Mouse (Mus musculus) gastrocnemius, adult 2 months (tissue): ENCODE results near the gene Fgfr2. TPM values are rescaled to one million over a fixed set of nuclear protein-coding genes. Genes with fewer than 3 reads are reported as not detected.

Experiments used
- DNase-seq: peaks from one replicate; pipeline ENCODE4 v3.0.0; 2022
- H3K27ac ChIP-seq: fragments of 200-600 bp; 2 replicates; pipeline ENCODE4 v1.8.1; 2022; ENCODE audit warnings: mild to moderate bottlenecking
- H3K4me3 ChIP-seq: fragments of 200-600 bp; 2 replicates; pipeline ENCODE4 v1.8.1; 2022; ENCODE audit warnings: mild to moderate bottlenecking, moderate library complexity
- CTCF ChIP-seq: fragments of 200-600 bp; IDR thresholded peaks from 2 replicates; pipeline ENCODE4 v1.8.1; 2022; ENCODE audit warnings: antibody characterized with exemption, mild to moderate bottlenecking, moderate library complexity
- intact Hi-C: fragments of 180-260 bp; cut with DNase I; formaldehyde crosslinking; loops from one replicate; pipeline ENCODE4 v1.15.1; 2025
- total RNA-seq, 2 experiments: library from RNA; stranded (reverse); gene quantifications; 2 replicates each; pipeline ENCODE4 v1.2.3; 2021

The Fgfr2 gene
- total RNA-seq, 2 experiments from 2014 or later, result 0.15 to 0.33 TPM

DNA sequence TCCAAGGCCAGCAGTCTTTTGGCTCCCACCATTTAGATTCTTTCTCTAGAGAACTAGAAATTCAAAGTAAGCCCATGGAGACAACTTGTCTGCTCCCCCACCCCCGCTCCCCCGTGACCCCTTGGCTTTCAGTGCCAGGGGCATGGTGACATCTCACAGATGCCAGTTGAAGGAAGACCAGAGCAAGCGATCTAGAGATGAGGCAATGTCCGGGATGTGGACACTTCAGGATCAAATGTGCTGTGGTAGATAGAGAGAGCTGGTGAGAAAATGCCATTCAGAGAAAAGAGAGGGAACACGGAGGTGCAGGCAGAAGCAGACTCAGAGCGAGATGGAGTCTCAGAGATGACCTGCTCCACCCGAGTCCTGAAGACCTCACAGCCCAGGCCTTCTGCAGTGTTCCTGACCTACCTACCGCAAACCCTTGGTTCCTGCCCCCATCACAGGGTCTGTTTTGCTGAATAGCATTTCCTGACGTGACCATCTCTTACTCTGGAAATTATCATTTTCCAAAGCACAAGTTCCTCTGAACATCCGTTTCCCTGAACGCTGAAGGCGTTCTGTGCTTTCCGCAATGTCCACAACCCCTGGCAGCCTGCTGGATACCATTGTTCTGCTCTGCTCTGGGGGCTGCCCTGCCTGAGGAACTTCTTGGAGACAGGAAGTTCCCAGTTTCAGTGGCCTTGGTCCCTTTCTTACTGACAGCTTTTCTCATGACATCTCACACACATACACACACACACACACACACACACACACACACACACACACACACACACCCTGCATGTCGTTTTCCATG, 783.9 kb downstream of the Fgfr2 start:
- Histone ChIP-seq H3K4me3 (no peak overlapping the region), H3K27ac (peak overlapping the region; percentile 71)
- DNase-seq, result no peak
- intact Hi-C loops, result no loop called here
- no peak for TF ChIP-seq CTCF

DNA sequence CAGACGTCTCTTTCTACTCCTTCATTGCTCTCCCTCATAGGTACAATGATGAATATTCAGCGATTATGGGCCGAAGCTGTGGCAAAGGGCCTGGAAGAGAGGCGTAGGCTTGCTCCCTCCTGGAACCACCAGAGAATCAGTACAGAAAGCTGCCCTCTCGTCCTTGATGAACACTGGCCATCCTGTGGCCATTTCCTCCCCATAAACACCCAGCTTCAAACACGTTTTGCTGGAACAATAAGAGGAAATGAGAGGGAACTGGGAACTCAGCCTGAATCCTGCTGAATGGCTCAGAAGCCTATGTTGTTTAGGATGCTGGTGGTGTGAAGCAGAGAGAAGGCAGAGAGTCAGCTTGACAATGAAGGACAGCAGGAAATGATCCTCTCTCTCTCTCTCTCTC, 784.8 kb downstream of the Fgfr2 start:
- intact Hi-C loops, result no loop called here
- Histone ChIP-seq H3K4me3 (no peak overlapping the region), H3K27ac (peak overlapping the region; percentile 71)
- DNase-seq, result no peak
- TF ChIP-seq CTCF, result no peak

DNA sequence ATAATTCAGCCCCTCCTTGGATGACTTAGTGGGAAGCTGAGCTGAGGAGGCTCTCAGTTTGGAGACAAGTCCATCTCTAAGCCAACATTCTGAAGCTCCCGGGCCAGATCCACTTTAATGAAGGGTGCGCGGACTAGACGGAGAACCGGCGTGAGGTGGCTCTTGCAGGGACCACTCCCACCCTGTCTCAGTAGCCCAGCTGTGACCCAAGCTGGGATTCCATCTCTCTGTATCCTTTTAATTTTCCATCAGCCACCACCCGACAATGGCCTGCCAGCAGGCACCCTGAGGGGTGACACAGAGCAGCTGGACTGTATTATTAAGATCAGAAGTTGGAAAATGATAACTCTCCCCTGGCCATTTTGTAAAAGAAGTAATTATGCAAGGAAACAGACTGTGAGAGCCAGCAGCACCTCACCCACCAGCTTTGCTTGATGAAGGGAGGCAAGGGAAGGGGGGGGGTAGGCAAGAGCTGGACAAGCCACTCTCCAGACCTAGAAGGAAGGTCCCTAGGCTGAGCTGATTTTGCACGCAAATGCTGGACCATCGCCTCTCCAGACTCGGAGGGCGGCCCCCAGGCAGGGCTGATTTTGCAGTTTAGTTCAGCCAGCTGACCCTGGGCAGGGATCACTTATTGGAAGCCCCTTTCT, 785.8 kb downstream of the Fgfr2 start:
- intact Hi-C loops, result no loop called here
- Histone ChIP-seq H3K27ac (peak overlapping the region; percentile 70), H3K4me3 (no peak overlapping the region)
- no peak for DNase-seq
- no peak for TF ChIP-seq CTCF

DNA sequence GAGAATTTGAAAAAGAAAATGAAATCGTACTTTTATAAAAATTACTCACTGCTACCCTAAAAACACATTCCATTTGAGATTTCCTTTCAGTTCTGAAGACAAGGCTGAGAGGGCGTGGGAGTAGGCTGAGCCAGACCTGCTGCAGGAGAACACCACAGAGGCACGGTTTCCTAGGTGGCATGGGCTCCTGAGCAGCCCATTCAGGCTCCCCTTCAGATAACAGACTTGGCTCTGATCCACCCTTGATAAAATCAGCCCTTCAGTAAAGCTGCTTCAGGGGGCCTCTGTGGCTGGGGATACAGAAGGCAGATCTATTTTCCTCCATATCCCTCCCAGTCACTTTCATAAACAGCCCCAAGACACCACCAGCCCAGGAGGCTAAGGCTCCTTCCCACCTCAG, 786.4 kb downstream of the Fgfr2 start:
- no peak for DNase-seq
- Histone ChIP-seq H3K4me3 (no peak overlapping the region), H3K27ac (peak overlapping the region; percentile 70; the same call in 1 of the 2 replicates)
- intact Hi-C loops, result no loop called here
- TF ChIP-seq CTCF, result no peak

DNA sequence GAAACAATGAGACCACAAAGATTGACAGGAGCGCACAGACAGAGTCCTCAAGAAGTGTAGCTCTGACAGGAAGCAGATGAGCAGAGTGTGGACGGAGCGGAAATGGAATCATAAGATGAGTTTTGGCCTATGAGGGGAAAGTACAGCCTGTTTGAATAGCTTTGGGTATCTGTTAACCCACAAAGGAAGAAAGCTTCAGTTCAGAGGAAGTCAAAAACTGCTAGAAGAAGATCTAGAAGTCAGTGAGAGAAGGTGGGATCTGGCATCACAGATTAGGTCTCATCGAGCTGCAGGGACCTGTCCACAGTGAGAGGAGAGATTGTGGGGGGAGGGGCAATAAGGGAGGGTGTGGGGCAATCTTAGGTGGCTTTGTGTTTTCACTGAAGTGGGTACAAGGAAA, 787.8 kb downstream of the Fgfr2 start:
- no peak for TF ChIP-seq CTCF
- intact Hi-C loops, result no loop called here

DNA sequence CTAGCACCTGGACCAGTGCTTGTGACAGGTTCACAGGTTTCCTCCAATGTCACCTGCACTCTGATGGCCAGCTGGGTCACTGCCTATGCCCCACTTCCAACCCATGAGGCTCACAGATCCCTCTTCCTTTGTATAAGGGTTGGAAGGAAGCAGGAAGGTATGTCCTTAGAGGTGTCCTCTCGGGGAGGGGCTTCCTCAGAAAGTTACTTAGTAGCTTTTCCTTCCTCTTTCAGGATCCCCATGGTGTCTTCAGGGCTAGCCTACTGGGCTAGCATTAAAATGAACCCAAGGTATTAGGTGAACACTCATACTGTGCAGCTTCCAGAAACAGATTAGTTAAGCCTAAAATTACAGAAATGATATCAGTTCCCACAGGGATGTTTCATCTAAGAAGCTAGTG, 790.1 kb downstream of the Fgfr2 start:
- DNase-seq, result no peak
- intact Hi-C loops, result no loop called here
- TF ChIP-seq CTCF, result no peak
- Histone ChIP-seq H3K4me3 (no peak overlapping the region), H3K27ac (no peak overlapping the region)

More for the DNA sequence above, 787.8 kb downstream of the Fgfr2 start:
- no peak for DNase-seq
- Histone ChIP-seq H3K27ac (no peak overlapping the region), H3K4me3 (no peak overlapping the region)

DNA sequence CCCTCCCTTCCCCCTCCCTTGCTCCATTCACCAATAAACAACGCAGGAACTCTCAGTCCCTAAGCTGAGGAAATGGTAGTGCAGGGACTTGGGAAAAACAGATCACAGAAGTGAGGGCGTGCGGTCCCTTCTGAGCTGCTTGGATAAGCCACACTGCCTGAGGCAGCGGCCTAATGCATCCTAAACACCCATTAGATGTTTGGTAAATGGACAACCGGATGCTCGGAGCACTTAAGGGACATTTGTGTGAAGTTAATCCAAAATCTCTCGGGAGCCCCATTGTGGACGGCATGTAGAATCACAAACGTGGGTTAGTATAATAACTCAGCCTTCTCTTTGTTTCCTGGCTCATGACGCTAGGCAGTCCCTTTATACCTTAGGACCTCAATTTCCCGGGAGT, 791.0 kb downstream of the Fgfr2 start:
- TF ChIP-seq CTCF, result no peak
- intact Hi-C loops, result no loop called here

DNA sequence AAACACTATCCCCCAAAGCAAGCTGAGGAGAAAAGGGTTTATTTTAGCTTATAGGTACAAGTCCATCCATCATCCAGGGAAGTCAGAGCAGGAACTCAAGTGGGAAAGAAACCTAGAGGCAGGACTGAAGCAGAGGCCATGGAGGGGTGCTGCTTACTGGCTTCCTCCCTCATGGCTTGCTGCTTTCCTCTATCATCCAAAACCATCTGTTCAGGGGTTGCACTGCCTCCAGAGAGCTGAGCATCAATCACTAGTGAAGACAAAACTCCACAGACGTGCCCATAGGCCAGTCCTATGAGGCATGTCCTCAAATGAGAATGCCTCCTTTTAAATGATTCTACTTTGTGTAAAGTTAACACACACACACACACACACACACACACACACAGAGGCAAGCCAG, 793.0 kb downstream of the Fgfr2 start:
- DNase-seq, result no peak
- Histone ChIP-seq H3K4me3 (no peak overlapping the region), H3K27ac (no peak overlapping the region)
- intact Hi-C loops, result no loop called here
- TF ChIP-seq CTCF, result no peak

More for the DNA sequence above, 791.0 kb downstream of the Fgfr2 start:
- Histone ChIP-seq H3K4me3 (no peak overlapping the region), H3K27ac (no peak overlapping the region)
- no peak for DNase-seq

DNA sequence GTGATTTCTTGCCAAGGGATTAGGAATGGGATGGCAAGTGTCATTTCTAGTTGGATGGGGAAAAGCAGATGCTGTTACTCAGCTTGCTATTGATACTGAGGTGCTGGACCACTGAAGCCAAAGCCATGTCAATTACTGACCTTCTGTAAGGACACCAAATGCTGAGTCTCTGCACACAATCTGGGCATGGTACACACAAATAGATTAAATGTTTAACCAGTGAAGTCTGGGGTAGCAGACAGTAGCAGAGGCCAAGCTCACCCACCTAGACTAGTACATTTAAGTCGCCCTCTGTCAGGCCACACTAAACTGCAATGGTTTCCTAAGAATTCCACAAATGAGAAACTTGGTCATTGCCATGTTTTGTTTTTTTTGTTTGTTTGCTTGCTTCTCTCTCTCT, 794.5 kb downstream of the Fgfr2 start:
- no peak overlapping the region for H3K27ac ChIP-seq
- intact Hi-C loops, result no loop called here
- TF ChIP-seq CTCF, result no peak
- no peak for DNase-seq
- no peak overlapping the region for H3K4me3 ChIP-seq

DNA sequence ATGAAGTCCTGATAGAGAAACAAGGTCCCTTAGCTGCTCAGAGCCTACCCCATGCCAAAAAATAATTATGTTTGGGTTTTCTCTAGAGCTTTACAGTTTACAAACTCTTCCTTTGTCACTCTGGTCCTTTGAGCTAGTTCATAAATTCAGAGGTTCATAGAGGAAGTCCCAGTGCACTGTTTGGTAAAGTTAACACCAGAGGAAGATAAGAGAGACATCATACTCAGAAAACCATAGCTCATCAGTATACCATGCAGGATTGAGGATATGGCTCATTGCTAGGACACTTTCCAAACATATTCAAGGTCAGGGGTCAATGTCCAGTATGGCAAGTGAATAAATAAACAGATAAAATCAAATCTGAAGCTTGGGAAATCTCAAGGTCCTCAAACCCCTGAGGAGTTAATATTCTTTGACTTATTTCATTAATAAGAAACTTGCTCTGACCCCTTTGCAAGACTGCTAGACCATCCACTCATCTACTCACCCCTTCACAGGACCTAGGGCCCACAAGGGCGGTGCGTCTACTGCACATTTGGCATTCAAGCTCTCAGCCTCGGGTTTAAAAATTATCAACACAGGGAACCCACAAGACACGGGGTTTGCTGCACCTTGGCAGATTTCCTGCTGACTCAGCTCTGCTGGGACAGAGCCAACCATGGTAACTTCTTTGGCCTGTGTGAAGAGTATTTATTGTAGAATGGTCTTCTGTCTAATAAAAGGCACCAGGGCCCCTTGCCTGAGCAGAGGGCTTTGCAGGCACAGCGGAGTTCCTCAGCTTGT, 797.4 kb downstream of the Fgfr2 start:
- intact Hi-C loops, result no loop called here
- no peak overlapping the region for H3K4me3 ChIP-seq
- no peak overlapping the region for H3K27ac ChIP-seq
- TF ChIP-seq CTCF, result no peak
- peak; percentile 57 for DNase-seq

DNA sequence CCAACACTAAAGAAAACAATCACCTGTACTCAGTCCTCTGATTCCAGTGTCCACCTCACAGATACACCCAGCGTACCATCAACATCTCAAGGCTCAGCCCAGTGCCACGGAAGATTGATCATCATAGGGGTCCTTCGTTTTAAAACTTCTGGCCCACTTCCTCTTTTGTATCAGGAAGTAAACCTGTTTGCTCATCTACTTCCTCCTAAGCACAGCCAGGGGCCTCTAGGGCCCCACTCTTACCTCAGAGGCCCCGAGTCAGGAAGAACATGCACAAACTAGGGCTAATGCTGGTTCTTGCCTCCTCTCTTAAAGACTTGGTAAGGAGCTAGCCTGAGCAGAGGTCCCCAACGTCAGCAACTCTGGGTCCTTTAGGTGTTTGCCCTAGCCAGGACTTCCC, 799.7 kb downstream of the Fgfr2 start:
- H3K4me3 ChIP-seq, result no peak overlapping the region
- intact Hi-C loops, result no loop called here
- no peak for TF ChIP-seq CTCF
- DNase-seq, result no peak
- H3K27ac ChIP-seq, result no peak overlapping the region

DNA sequence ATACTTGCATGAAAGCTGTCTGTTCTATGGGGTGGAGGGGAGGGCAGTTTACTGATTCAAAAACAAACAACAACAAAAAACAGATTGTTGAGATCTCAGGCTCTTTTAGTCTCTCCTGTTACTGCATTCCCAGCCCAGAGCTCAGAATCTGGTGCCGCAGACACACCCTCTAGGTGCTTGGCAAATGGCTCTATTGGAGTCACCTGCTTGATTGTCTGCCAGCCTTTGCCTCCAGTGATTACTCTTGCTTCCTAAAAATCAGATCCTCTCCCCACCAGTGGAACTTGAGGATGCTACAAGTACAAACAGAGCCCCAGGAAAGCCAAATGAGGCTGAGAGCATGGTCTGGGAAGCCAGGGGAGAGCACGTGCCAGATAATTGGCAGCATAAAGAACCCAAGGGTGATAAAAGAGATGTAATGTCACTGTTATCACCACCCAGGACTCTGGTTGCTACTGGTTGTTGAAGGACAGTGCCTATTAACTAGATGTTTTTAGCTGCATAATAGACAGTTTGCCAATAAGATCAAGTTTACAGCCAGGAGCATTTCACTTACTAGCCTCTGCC, 801.7 kb downstream of the Fgfr2 start:
- no peak for DNase-seq

More for the DNA sequence above, 801.7 kb downstream of the Fgfr2 start:
- no peak overlapping the region for H3K4me3 ChIP-seq
- H3K27ac ChIP-seq, result no peak overlapping the region
- intact Hi-C loops, result no loop called here
- no peak for TF ChIP-seq CTCF
